Mouse (Mus musculus) adrenal gland, postnatal 36 days (tissue): ENCODE data around the gene Msrb3. TPM values are rescaled to one million over a fixed set of nuclear protein-coding genes. Genes with fewer than 3 reads are reported as not detected.

Experiments
- DNase-seq, 2 experiments: peaks; one replicate each; pipeline ENCODE4 v3.0.0; 2021; ENCODE audit warnings: mixed read lengths in 1 of 2
- long read RNA-seq, 2 experiments: library from polyadenylated mRNA; stranded (forward); transcript quantifications; one replicate each; pipeline ENCODE4 v2.0.0; 2021; ENCODE audit warnings: borderline sequencing depth in 2 of 2
- total RNA-seq, 2 experiments: library from RNA; stranded (reverse); gene quantifications; 2 replicates each; pipeline ENCODE4 v1.2.3; 2021

Msrb3 gene
- 10 to 100 TPM; 47.1 to 68.1 TPM for total RNA-seq
- long read RNA-seq, experiment 1, partial matches to known transcripts = 2 of 15 reads
- long read RNA-seq, experiment 1, other reads (novel, unspliced or antisense) = 10 of 15 reads
- long read RNA-seq, experiment 2, partial matches to known transcripts = 0 of 7 reads
- long read RNA-seq, experiment 2, other reads (novel, unspliced or antisense) = 3 of 7 reads

DNA sequence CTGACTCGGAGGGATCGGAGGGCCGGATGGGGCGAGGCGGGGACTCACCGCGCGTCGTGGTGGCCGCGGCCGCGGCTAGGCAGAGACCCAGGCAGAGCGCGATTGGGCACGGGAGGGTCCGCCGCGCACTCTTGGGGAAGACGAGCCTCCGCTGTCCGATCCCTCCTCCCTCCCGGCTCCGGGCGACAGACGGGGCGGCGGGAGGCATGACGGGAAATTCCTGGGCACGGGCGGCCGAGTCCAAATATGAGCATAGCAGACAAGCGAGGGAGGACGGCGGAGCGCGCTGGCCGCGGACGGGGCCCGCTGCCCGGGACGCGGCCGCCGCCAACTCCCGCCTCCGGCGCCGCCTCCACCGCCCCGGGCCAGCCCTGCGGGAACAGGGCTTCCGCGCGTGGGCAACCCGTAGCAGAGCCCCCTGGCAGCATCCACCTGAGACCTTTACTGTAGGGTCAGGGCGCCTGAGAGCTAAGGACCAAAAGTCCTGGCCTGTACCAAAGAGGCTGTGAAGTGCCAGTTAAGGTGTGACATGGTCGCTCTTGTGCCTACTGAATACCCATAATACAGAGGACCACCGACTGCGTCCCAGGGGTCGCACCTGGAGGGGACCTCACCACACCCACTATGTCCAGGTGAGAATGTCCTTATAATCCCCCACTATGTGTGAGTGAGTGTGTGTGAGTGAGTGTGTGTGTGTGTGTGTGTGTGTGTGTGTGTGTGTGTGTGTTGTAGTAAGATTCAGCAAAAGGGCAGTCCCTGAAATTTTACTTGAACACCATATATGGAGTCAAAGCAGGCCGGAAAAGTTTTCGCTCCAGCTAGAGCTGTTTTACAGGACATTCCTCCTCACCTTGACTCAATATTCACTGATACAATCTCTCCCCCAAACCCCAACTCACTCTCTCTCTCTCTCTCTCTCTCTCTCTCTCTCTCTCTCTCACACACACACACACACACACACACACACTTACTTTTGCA lies at the start of gene Msrb3:
Gene Msrb3 (minus strand): TSS at position 317 of the 978 bp plus-strand sequence.
- DNase-seq = peak; percentile 91 to 93

- DNase-seq = no peak
These were observed 49.6 kb upstream of the Msrb3 start for GRCm38 (mm10) chr10:120948461-120948860.

DNA sequence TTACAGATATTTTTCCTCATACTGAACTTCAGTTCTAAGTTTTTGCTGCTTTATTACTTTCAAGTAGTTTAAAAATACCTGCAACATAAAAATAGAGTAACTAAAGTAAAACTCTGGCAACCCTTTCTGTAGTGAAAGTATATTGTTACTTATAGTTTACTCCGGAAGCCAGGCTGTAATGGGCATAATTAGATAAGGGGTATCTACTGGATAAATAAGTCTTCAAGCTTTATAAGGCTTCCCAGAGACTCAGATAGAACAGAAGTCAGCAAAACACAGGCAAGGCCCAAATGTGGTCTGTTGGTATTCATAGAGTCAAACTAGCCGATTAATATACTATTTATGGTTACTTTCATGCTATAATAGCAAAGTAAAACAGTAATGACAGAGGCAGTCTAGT lies 48.9 kb upstream of the Msrb3 start:
- DNase-seq = no peak

- DNase-seq = no peak
These were observed 47.9 kb upstream of the Msrb3 start for GRCm38 (mm10) chr10:120946847-120947246.

- DNase-seq = no peak
These were observed 40.0 kb upstream of the Msrb3 start for GRCm38 (mm10) chr10:120938904-120939208.

DNA sequence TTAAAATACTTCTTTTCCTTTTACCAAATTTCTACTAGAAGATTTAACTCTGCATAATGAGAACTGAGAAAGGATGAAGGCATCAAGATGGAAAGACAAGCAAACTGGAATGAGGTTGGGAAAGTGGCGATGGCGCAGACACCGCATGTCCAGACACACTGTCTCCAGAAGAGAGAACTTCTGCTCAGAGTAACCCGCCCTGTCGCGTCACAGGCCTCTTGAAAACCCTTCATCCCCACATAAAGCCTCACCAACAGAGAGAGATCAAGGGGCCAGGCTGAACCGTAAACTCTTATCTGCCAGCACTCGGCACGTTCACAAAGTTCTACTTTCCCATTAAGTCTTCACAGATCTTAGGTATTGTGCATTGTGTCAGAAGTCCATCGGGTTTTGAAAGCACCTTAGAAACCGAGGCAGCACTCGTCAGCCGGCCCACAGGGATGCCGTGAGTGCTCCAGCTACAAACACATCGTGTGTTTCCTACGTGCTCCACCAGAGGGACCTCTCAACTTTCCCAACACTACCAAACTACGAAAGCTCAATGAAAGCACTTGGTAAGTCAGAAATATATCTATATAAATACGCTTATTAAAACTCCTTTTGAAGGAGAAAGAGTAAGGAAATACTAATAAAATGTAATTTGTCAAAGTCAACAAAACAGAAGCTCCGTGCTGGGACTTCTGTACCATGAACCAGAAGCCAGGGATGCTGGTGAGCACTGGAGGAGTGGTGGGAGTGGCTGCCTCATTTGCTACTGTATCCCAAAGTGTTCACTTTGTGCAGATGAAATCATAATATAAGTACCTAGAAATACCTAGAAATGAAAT lies 39.4 kb upstream of the Msrb3 start:
- DNase-seq = peak; percentile 57 to 67

GRCm38 (mm10) chr10:120929536-120929935 lies 30.6 kb upstream of the Msrb3 start:
- no peak for DNase-seq

GRCm38 (mm10) chr10:120928183-120928582 lies 29.3 kb upstream of the Msrb3 start:
- peak; percentile 36 to 39 for DNase-seq

- DNase-seq = no peak
These were observed 27.3 kb upstream of the Msrb3 start for GRCm38 (mm10) chr10:120926156-120926555.

GRCm38 (mm10) chr10:120921501-120921900 lies 22.6 kb upstream of the Msrb3 start:
- DNase-seq = peak; percentile 22 to 55

GRCm38 (mm10) chr10:120920604-120921003 lies 21.7 kb upstream of the Msrb3 start:
- DNase-seq = no peak

DNA sequence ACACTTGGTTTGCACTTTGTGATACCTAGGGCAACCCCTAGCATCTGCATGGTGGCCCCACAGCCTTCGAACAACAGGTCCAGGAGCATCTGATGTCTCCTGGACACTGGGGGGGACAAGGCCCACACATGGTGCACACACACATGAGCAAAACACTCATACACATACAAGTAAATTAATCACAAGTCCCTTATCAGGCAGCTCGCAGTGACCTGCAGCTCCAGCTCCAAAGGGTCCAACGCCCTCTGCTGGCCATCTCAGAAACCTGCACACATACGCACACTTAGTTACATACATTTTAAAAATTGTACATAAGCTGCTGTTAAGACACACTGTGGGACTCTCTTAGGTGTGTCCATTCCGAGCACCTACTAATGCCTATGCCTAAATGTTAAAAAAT lies 17.3 kb upstream of the Msrb3 start:
- no peak for DNase-seq

DNA sequence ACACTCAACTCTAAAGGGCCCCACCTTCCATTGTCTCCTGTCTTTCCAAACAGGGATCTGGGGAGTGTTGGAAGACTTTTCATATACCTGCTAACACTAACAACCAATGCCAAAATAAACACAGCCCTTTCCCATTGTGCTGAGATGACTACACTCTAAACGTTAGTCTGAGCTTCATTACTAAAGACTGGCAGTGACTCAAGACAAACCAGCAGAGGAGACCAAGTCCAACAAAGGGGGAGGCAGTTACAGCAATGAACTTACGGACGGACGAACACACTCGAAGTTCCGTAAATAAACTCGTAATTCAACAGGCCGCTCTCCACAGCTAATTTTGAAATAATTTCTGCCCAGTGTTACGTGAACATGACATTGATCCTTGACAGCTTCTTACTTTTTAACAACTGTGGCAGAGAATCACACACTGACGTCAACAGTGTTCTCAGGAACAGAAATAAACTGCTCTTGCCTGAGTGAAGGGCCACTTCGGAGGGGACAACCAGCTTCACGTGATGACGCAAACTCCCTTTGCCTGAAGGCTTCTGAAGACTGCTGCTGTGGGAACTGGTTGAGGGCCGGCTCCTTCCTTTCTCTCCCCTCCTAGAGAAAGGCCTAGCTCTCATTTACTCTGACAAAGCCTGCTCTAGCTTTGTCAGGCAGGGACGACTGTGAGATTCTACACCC lies 16.2 kb upstream of the Msrb3 start:
- no peak for DNase-seq

- DNase-seq = no peak
These were observed 15.4 kb upstream of the Msrb3 start for GRCm38 (mm10) chr10:120914286-120914685.

- no peak for DNase-seq
These were observed 14.9 kb upstream of the Msrb3 start for GRCm38 (mm10) chr10:120913796-120914195.

GRCm38 (mm10) chr10:120911971-120912370 lies 13.1 kb upstream of the Msrb3 start:
- no peak for DNase-seq

DNA sequence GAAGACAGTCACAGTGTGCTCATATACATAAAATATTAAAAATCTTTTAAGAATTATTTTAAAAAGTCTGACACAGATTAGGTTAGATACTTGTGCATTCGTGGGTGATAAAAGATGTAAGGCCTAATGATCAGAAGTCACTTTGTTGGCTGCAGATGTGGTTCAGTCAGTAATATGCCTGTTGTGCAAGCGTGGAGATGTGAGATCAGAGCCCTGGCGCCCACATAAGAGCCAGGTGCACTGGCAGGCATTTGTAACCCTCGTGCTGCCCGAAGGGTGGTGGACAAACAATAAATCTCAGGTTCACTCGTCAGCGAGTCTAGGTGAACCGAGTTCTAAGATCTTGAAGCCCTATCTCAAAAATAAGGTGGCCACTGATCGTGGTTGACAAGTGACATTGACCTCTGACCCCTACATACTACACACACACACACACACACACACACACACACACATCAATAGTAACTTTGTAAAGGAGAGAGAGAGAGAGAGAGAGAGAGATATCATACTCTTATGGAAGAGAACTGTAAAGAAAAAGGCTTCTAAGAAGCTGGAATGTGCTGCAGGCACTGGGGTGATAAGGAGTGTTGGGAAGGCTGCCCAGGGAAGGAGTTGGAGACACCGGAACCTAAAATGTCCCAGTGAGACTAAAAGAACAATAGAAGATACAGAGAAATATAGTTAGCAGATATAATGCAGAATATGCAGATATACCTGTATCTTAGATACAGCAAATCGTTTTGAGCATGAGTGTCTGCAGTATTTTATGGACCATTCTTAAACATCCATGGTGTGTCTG lies 10.1 kb upstream of the Msrb3 start:
- DNase-seq = no peak

DNA sequence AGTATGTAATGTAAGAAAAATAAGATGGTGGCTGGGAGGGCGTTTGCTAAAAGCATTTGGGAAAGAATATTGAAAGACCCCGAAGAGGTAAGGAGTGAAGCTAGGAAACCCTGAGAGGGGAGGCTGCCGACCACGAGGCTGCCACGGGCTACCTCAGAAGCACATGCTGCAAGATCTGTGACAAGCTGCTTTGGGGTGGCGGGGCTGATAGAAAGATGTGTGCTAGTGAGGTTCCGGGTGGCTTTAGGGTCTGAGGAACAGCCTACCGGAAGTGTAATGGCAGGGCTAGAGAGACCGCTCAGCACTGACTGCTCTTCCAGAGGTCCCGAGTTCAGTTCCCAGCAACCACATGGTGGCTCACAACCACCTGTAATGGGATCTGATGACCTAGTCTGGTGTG lies 5.8 kb upstream of the Msrb3 start:
- DNase-seq = no peak

GRCm38 (mm10) chr10:120903843-120904468 lies 5.1 kb upstream of the Msrb3 start:
- DNase-seq = no peak

DNA sequence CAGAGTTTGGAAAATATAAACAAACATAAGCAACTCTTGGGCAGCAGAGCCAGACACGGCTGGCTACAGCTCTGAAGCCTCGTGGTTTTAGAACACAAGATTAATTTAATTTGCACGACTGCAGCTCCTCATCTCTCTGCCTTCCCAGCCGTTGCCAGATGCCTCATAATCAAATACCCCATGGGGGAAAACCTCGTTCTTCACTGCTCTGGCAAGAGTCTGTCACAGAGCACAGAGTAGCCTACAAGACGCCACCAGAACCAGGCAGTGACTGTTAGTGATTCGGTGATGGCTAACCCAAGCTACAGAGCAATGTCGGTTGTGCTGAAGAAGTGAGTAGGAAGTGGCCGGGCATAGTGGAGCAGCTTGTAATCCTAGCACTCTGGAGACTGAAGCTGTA lies 2.8 kb upstream of the Msrb3 start:
- DNase-seq = no peak

- no peak for DNase-seq
These were observed 1.2 kb upstream of the Msrb3 start for GRCm38 (mm10) chr10:120900096-120900495.
